Mouse (Mus musculus) kidney, adult 11 months (tissue): Measurements from ENCODE around the gene Sez6l.

ENCODE experiments used
- DNase-seq: peaks from one replicate; pipeline ENCODE4 v3.0.0; 2022

Gene Sez6l

DNA sequence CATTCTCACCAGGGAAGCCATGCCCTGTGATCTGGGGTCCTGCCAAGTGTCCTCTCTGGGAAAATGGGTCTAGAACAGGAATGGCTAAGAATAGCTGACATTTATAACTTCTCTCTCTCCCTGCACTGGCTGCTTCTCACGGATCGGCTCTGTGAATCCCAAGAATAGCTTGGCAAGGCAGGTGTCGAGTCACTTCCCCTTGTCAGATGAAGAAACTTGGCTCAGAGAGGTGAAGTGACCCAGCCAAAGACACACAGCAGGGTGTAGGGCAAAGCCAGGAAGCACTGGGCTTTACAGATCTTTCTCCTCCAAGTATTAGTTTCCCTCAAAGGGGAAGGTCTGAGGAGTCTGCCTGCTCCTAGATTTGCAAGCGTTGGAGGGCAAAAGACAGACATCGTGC, 44.1 kb downstream of the Sez6l start:
- DNase-seq: no peak

DNA sequence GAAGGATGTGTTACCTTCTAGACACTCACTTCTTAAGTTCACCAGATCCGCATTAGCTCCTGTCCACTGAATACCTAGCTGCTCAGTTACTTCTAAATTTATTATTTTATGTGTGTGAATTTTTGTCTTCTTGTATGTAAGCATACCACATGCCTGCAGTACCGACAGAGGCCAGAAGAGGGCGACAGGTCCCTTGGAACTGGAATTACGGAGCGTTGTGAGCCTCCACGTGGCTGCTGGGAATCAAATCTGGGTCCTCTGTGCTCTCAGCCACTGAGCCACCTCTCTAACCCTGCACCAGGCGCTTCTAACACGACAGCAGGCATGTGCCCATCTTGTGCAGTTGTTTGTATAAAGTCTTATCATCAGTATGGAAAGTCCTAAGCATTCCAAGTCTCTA, 44.8 kb downstream of the Sez6l start:
- no peak for DNase-seq

DNA sequence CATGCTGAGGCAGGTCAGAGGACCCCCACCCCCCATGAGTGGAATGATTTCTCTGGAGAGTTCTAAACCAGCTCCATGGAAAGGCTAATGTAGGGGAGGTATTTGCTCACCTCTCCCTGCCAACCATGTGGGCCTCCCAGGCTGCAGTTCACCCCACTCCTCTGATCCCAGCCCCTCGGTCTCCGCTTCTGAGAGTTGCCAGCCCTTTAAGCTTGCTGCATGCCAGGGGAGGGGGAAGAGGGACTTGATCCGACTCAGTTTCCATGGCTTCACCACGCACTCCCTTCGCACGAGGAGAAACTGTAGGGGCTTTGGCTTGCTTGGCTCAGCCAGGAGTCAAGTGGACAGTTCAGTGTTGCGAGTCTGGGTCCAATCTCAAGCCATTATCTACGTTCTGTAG, 45.9 kb downstream of the Sez6l start:
- no peak for DNase-seq

DNA sequence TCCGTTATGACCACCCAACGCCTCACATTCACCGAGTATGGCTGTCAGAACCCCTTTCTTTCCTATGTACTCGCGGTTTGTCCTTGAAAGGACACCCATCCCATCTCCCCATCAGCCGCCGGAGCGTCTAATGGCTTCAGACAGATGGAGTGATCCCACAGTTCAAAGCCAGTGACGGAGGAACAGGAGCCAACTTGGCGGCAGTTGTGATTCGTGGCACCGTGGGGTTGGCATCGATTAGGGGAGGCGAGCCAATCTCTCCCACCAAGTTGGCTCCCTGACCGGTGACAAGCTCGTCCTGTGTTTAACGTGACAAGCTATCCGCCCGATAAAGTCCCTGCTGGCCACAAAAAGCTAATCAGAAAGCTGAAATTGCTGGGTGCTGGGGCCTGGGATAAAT, 50.0 kb downstream of the Sez6l start:
- DNase-seq: no peak

GRCm38 (mm10) chr5:112526435-112526834, 50.5 kb downstream of the Sez6l start:
- DNase-seq: no peak

- DNase-seq: no peak
Measured at GRCm38 (mm10) chr5:112525980-112526379, 51.0 kb downstream of the Sez6l start.

DNA sequence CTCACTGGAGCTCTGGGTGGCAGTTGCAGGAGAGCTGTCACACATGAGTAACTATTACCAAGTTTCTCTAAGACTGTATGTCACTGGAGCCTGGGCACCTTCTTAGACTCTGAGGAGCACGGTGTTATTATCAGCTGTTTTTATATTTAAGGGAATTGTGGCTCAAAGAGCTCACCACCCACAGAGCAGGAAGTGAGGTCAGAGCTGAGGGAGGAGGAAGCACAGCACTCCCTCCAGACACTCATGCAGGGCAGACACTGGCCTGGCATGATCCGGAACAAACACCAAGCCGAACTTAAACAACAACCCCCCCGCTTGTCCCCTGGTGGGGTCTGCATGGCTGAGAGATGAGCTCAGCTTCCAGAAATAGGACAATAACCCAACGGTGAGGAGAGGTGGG, 51.7 kb downstream of the Sez6l start:
- DNase-seq: no peak

DNA sequence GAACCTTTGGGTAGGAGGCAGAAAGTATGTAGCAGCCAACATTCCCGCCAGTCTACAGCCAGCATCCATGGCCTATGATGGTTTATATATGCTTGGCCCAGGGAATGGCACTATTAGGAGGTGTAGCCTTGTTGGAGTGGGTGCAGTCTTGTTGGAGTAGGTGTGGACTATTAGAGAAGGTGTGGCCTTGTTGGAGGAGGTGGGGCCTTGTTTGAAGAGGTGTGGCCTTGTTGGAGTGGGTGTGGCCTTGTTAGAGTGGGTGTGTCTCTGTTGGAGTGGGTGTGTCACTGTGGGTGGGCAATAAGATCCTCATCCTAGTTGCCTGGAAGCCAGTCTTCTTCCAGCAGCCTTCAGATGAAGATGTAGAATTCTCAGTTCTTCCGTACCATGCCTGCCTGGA, 53.2 kb downstream of the Sez6l start:
- DNase-seq: no peak

DNA sequence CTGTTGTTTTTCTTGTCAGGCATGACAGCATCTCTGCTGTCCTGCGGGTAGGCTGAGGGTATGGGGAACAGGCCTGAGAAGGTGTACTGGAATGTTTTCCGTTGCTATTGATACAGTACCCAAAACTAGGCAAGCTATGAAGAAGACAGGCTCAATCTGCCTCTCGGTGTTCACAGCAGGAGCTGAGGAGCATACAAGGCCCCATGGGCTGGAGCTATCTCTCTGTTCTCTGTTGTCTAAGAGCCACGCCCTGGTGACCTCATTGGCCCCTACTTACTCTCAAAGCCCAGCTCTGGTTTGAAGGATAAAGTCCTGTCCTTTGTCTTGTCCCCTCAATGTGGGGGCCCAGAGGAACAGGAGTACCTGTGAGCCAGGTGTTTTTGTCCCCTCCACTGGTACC, 53.7 kb downstream of the Sez6l start:
- DNase-seq: no peak

GRCm38 (mm10) chr5:112521703-112522527, 55.1 kb downstream of the Sez6l start:
- DNase-seq: no peak

DNA sequence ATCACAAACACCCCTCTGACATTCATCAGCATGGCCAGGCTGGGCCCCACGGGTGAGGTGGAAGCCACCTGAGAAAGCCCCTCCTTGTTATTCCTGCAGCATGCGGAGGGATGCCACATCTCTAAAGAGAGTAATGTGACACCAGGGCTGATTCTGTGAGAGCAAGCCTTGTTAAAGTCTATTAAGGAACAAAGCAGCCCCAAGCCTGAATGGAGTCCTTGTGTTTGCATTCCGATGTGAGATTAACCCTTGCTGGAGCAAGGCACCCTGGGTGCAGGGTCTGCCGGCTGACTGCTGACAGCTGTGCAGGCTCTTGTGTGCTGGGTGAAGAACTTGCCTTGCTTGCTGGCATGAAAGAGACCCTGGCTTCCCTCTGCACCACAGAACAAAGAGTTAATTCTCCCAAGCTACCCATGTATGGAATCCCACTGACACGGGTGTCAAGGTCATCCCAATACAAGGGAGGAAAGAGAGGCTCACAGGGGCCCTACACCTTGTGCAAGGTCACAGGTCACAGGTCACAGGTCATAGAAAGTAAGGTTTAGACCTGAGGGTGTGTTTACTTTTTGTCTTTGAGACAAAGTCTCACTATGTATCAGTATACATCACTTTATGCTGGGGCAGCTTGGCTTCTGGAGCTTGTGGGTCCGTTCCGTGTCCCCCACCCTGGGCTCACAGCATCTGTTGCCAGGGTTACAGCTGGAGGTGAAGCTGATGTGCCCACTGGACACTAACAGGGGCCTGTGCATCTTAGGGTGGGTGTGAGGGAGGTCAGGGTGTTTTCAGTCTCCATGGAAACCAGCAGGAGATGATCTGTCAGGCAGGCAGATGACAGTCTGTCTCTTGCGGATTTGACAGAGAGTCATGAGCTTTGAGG, 55.9 kb downstream of the Sez6l start:
- no peak for DNase-seq

- DNase-seq: no peak
Measured at GRCm38 (mm10) chr5:112518773-112519172, 58.2 kb downstream of the Sez6l start.

- no peak for DNase-seq
Measured at GRCm38 (mm10) chr5:112517454-112517853, 59.5 kb downstream of the Sez6l start.

- no peak for DNase-seq
Measured at GRCm38 (mm10) chr5:112516527-112516926, 60.5 kb downstream of the Sez6l start.

GRCm38 (mm10) chr5:112510351-112510750, 66.6 kb downstream of the Sez6l start:
- DNase-seq: no peak

DNA sequence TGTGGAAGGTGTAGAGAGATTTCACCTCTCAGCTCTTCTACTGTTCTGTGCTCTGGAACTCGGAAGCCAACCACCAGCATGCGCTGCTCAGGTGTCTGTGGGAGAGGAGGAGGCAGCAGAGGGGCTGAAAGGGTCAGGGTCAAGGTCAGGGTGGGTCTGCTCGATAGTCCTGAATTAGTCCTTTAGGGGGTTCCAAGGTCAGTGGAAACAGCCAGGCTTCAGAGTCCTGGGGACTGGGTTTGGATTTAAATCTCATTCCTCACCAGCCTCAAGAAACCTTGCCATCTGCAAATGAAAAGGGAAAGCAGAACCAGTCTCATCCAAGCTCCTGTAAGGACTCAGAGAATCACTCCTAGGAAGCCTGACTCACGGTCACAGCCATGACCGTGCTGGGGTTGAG, 67.1 kb downstream of the Sez6l start:
- DNase-seq: no peak

- DNase-seq: no peak
Measured at GRCm38 (mm10) chr5:112505595-112505994, 71.4 kb downstream of the Sez6l start.

DNA sequence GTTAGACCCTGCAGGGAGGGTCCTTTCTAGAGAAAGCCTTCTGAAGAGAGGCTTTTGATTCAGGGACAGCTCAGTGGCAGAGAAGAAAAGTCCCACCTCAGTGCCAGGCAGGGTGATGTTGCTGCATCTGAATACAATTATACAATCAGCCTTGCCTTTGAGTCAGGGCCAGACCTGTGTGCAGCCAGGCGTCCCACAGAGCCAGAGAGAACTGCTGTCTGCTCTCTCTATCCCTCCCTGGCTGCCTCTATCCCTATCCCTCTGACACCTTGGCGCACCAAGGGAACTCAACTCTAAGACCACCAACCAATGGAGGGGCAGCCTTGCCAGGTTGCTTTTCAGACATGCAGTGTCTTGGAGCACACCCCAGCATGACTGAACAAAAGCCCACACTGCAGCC, 75.6 kb downstream of the Sez6l start:
- DNase-seq: no peak

- no peak for DNase-seq
Measured at GRCm38 (mm10) chr5:112499918-112500682, 76.9 kb downstream of the Sez6l start.

DNA sequence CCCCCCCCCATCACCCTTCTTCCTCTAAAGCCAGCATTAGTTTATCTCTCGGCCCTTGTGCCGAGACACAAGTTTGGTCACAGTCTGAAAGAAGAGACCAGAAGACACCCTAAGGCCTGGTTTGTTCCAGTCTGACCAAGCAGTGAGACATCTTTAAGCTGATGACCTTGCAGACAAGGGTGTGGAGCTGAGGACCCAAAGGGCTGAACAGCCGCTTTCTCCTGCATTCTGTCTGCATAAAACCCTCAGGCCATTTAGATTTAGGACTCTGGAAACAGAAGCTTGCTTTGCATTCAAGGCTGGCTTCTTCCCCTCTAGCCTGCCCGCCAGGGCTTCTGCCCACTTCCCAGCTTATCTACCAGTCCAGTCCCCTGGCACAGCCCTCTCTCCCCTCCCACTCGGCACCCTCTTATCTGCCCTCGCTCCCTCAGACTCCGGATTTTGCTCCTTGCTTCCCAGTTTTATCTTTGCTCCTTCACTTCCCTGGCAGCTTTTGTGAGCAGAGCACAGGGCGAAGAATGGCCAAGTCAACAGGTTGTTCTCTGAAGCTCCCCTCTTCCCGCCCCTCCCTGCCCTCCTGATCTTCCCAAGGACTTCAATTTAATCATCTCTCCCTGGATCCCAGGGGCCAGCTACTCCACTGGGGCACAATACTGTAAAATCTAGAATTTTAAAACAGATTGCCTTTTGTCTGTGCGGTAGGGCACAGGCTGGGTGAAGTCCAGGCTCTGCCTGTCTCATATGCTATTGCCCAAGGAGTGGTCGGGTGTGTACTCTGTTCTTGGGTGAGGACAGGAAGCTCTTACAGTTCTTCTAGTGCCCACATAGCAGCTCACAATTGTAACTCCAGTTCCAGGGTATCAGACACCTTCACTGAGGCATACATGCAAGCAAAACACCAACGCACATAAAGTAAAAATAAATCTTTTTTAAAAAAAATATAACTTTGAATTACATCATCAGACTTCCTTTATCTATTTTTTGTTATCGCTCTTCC, 77.8 kb downstream of the Sez6l start:
- DNase-seq: no peak

- no peak for DNase-seq
Measured at GRCm38 (mm10) chr5:112496753-112497369, 80.1 kb downstream of the Sez6l start.

GRCm38 (mm10) chr5:112493492-112493891, 83.5 kb downstream of the Sez6l start:
- DNase-seq: no peak
